Mouse (Mus musculus) retina, postnatal 7 days (tissue): Measurements from ENCODE around the gene Slfn14.
"Not testable (repeated sequence)": the region's sequence is repeated elsewhere in the genome, so short reads cannot be mapped to it uniquely, and the experiment has no call there.

Source experiments
- DNase-seq: peaks from one replicate; pipeline ENCODE4 v3.0.0-alpha.2; 2012; ENCODE audit warnings: low read depth, low spot score

Gene Slfn14

GRCm38 (mm10) chr11:83285627-83286026 lies 899 bp downstream of the Slfn14 start:
- DNase-seq = no peak

GRCm38 (mm10) chr11:83282084-83282483 lies 4.4 kb downstream of the Slfn14 start:
- no peak for DNase-seq

- no peak for DNase-seq
These were observed 6.8 kb downstream of the Slfn14 start for GRCm38 (mm10) chr11:83279691-83280090.

- no peak for DNase-seq
These were observed 7.5 kb downstream of the Slfn14 start for GRCm38 (mm10) chr11:83279024-83279423.

- DNase-seq = no peak
These were observed 10.3 kb downstream of the Slfn14 start for GRCm38 (mm10) chr11:83276251-83276650.

- no peak for DNase-seq
These were observed 14.3 kb downstream of the Slfn14 start for GRCm38 (mm10) chr11:83271951-83272843.

- peak; percentile 81 for DNase-seq
These were observed 15.2 kb downstream of the Slfn14 start for GRCm38 (mm10) chr11:83271151-83271950.

- DNase-seq = no peak
These were observed 15.7 kb downstream of the Slfn14 start for GRCm38 (mm10) chr11:83270842-83271150.

- no peak for DNase-seq
These were observed 23.4 kb downstream of the Slfn14 start for GRCm38 (mm10) chr11:83263146-83263545.

- DNase-seq = no peak
These were observed 23.9 kb downstream of the Slfn14 start for GRCm38 (mm10) chr11:83262673-83263072.

- DNase-seq = not testable (repeated sequence)
These were observed 29.3 kb downstream of the Slfn14 start for GRCm38 (mm10) chr11:83257211-83257610.

- no peak for DNase-seq
These were observed 46.7 kb downstream of the Slfn14 start for GRCm38 (mm10) chr11:83239811-83240210.

- no peak for DNase-seq
These were observed 48.1 kb downstream of the Slfn14 start for GRCm38 (mm10) chr11:83238389-83238788.

GRCm38 (mm10) chr11:83237390-83237789 lies 49.1 kb downstream of the Slfn14 start:
- DNase-seq = not testable (repeated sequence)

GRCm38 (mm10) chr11:83233621-83234020 lies 52.9 kb downstream of the Slfn14 start:
- not testable (repeated sequence) for DNase-seq

- DNase-seq = no peak
These were observed 55.6 kb downstream of the Slfn14 start for GRCm38 (mm10) chr11:83230966-83231365.

GRCm38 (mm10) chr11:83227926-83228723 lies 58.4 kb downstream of the Slfn14 start:
- DNase-seq = no peak

- DNase-seq = no peak
These were observed 61.1 kb downstream of the Slfn14 start for GRCm38 (mm10) chr11:83225371-83225960.
